Mouse (Mus musculus): Measurements from ENCODE around the gene Pnkd.
A peak's percentile ranks its signal among the peaks of the same experiment; 100 is the strongest.
"Not testable (repeated sequence)": the region's sequence is repeated elsewhere in the genome, so short reads cannot be mapped to it uniquely, and the experiment has no call there.

Pnkd gene

DNA sequence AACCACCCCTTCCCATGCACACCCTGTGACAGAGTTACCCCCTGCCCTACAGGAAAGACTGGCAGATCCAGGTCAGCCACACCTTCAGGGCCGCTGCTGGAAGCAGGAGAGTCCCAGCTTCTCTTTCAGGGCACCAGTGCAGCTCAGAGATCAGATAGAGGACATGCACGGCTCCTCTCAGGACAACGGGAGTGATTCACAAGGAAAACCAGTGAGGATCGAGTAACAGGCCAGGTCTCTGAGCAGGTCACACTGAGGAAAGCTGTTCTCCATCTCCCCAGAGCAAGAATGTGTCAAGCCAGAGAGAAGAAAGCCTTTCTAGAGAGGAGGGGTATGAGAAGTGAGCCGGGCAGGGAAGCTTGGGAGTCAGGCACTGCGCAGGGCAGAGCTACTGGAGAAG lies 11.7 kb downstream of the Pnkd start:
- DNase-seq (ENCODE audit: low read depth, low spot score) = no peak

- DNase-seq (ENCODE audit: low read depth, low spot score) = no peak
Observed at GRCm38 (mm10) chr1:74297269-74297668, 12.5 kb downstream of the Pnkd start.

DNA sequence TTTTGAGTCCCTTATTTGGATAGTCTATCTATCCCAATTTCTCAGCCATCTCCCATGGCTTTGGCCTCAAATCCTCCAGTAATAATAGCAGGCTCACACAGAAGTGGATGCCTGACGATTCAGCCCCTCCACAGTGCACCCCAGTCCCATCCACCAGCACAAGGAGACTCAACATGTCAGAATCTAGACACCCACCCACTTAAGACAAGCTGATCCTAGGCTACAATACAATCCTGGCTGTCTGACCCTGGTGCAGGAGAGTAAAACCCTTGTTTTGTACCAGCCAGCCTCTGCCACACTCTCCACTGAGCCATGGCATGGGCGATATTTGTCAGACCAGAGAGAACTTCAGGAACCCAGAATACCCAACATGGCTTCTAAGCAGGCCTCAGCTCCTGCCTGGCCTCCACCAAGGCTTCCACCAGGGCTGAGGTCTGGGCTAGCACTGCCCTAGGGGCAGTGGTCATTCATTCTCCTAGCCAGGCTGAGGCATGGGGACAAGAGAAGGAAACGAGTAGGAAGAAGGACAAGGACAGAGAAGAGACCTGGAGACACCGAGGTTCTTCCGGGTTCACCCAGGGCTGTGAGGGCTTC lies 13.5 kb downstream of the Pnkd start:
- DNase-seq (ENCODE audit: low read depth, low spot score) = no peak

GRCm38 (mm10) chr1:74298996-74299395 lies 14.3 kb downstream of the Pnkd start:
- no peak for DNase-seq (ENCODE audit: low read depth, low spot score)

DNA sequence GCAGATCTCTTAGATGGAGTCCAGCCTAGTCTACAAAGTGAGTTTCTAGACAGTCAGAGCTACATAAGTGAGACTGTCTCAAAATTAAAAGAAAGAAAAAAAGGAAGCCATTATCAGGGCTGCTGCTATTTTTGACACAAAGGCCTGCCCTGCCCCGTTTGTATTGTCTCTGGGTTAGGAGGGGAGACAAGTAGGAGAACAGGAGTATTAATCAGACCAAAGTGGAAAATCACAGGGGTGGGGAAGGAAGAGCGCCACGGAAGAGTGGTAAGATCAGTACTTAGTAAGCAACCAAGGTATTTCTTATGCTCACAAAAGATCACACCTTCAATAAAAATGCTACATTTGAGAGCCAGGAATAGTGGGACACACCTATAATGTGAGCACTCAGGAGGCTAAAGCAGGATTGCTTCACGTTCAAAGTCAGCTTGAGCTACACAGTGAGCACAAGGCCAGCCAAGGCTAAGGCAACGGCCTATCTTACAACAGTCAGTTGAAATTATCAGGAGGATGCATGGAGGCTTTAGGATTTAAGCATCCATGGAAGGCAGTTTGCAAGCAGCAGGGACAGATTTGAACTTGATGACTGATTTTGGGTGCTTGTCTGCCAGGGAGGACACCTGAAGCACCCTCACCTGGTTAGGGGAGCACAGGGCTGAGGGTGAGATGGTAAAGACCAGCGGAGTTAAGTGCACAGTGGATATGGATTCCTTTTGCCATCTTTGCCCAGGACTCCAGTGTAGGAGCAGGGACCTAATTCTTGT lies 15.8 kb downstream of the Pnkd start:
- DNase-seq (ENCODE audit: low read depth, low spot score) = no peak

- DNase-seq (ENCODE audit: low read depth, low spot score) = no peak
Observed at GRCm38 (mm10) chr1:74302229-74302628, 17.5 kb downstream of the Pnkd start.

DNA sequence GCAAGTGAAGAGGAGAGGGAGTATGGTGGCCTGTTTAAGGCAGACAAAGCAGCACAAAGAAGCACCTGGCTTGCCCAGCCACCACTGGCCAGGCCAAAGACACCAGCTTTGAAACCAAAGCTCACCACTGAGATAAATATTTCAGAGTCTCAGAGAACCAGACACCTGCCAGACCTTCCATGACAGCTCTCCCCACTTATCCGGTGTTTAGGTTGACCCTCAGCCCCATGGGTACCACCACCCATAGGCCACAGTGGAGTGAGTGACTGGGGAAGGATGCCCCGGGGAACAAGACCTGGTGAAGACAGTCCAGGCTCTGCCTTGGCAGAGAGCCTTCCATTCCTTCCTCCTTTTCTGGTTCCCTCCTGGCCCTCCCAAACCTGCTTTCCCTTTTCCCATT lies 18.1 kb downstream of the Pnkd start:
- no peak for DNase-seq (ENCODE audit: low read depth, low spot score)

DNA sequence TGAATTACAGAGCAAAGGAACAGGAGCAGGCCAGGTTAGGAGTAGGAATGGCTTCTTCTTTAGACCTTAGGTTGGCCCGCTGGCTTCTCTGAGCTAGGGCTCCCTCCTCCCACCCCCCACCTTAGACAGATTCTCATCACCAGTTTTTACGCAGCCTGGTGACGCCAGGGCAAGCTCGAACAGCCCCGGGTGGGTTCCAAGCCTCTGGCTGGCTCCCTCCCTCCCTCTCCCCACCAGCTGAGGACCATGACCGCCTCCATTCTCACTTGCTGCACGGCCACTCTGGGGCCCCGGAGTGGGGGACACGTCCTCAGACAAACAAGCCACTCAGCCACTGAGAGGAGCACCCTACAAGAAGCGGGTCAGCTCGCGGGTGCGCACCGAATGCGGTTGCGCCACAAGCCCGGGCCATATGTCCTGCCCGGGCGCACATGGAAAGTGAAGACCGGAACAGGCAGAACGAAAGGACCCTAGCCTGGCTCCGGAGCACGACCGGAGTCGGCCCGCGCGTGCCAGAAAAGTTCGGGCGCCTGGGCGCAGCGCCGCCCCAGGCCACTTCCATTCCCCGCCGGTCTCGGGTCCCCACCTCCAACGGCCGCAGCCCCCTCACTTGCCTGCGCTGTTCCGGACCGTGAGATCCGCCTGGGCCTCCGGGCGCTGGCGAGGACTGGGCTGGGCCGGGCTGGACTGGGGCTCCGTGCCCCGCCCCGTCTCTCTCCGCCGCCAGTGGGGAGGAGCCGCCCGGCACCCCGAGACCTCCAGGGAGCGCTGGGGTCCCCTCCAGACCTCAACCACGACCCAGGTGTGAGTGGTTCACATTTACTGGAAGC lies 19.0 kb downstream of the Pnkd start:
- DNase-seq (ENCODE audit: low read depth, low spot score) = no peak

DNA sequence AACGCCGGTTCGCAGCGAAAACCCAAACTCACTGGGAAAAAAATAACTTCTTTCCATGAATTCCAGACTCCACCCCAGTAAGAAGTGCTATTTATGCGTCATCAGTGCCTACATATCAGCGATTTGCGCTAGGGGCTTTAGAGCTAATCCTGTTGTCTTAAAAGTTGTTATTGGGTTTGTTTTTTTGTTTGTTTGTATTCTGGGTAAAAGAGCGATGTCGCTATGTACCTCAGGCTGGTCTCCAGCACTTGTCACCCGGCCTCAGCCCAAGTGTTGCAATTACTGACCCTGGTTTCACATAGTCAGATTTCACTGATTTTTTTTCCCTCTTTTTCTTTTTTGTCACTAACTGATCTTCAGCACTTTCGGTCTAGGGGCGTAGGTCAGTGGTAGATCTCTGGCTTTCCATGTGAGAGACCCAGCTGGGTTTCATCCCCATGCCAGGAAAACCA lies 19.6 kb downstream of the Pnkd start:
- no peak for DNase-seq (ENCODE audit: low read depth, low spot score)

DNA sequence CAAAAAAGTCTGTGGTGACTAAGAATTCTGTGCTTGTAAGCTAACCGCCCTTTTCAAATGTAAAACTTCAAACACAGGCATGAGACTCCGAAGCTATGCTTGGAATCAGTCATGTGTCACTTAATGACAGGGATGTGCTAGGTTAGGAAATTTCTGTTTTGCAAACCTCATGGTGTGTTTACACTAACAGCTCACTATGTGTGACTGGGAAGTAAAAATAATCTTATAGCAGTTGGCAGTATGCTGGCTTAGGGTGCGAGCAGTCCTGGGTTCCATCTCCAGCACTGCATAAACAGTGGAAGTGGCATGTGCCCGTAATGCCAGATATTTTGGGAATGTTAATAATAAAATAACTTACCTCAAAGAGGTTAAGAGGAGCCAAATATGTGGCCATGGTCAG lies 20.2 kb downstream of the Pnkd start:
- no peak for DNase-seq (ENCODE audit: low read depth, low spot score)

GRCm38 (mm10) chr1:74305522-74305921 lies 20.8 kb downstream of the Pnkd start, which contains the start of gene Tmbim1:
Gene Tmbim1 (minus strand): TSS chr1:74305622.
- DNase-seq (ENCODE audit: low read depth, low spot score) = no peak

GRCm38 (mm10) chr1:74307146-74307545 lies 22.4 kb downstream of the Pnkd start:
- DNase-seq (ENCODE audit: low read depth, low spot score) = no peak

- no peak for DNase-seq (ENCODE audit: low read depth, low spot score)
Observed at GRCm38 (mm10) chr1:74308001-74308964, 23.6 kb downstream of the Pnkd start.

DNA sequence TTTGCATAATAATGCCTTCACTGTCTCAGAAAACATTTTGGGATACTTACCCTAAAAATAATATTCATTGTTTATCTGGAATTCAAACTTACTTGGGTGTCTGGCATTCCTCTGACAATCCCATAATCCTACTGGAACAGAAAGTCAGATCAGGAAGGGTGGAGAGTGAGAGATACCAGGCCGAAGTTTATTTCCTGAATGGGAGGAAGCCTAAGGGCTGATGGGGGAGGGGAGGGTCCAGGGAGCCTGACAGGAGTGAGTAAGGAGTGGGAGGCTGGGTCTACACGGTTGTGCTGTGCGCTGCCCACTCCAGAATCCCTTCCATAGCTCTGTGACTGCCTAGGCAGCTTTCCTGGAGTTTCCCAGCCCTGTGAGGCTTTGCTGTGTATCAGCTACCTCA lies 25.0 kb downstream of the Pnkd start:
- no peak for DNase-seq (ENCODE audit: low read depth, low spot score)

GRCm38 (mm10) chr1:74313049-74313692 lies 28.4 kb downstream of the Pnkd start:
- DNase-seq (ENCODE audit: low read depth, low spot score) = peak; percentile 80

DNA sequence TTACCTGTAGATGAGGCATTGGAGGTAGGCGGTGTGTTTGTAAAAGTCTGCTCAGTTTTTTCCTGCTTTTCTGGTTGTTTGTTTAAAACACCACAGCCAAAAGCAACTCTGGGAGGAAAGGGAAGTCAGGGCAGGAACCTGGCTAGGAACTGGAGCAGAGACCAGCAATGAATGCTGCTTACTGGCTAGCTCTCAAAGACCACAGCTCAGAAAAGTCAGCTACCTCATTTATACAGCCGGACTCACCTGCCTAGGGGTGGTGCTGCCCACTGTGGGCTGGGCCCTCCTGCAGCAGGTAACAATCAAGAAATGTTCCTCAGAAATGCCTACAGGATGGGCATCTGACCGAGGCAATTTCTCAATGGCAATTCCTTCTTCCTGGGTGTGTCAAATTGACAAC lies 30.1 kb downstream of the Pnkd start:
- DNase-seq (ENCODE audit: low read depth, low spot score) = no peak

DNA sequence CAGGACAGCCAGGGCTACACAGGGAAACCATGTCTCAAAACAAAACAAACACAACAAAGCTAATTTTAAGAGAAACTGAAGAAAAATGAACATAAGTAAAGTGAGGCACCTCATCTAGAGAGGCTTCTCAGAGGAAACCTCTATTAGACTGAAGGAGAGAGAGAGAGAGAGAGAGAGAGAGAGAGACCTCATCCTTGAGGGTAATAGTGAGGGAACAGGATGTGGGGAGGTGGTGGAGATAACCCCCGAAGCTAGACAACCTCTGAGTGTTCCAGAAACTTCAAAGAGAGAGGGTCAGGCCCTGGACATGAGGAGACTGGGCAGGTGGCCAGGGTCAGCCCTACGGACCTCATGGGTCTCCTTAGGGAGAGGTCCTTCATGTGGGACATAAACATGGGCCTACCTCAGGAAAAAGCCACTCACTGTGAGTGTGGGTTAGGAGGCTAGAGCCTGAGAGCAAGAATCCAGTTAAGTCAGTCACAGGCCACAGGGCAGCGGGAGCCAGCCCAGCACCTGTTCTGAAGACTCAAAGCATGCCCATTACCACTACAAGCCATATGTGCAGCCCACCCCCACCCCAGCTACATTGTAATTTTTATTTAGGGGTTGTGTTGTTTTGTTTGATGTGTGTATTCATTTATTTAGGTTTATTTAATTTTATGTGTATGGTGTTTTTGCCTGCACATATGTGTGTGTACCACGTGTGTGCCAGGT lies 31.5 kb downstream of the Pnkd start:
- DNase-seq (ENCODE audit: low read depth, low spot score) = no peak

DNA sequence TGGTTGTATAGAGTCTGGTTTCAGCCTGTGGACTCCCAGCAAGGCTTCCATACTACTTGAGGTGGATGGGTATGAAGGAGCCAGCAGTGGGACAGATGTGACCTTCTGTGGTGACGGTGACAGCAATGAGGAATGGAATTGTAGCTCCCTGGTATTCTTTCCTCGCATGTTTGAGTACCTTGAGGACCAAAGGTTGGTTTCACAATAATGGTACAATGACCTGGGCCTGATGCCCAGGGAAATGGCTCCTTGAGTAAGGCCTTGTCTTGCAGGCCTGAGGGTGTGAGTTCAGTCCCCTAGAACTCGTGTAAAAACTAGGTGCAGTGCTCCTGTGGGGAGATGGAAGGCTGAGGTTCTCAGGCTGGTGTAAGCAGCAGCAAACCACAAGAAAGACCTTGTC lies 34.0 kb downstream of the Pnkd start:
- DNase-seq (ENCODE audit: low read depth, low spot score) = no peak

DNA sequence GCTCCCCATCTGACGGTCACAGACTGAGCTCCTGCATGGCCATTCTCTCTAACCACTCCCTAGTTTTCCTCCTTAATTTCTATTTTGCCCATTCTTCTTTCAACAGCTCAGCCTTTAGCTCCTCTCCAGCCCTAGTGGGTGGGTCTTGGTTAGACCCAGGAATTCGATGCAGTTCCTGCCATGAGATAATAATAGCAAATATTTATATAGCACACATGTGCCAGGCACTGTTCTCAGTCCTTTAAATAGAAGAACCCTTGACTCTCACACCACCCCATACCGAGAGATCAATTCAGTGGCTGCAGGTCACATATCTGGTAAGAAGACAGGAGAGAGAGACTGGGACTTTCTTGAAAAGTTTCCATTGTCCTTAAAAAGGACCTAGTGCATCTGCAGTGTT lies 36.7 kb downstream of the Pnkd start:
- DNase-seq (ENCODE audit: low read depth, low spot score) = no peak

GRCm38 (mm10) chr1:74326916-74327315 lies 42.2 kb downstream of the Pnkd start:
- DNase-seq (ENCODE audit: low read depth, low spot score) = not testable (repeated sequence)
